Mouse (Mus musculus): Measurements from ENCODE around the gene CK137956. TPM values are rescaled to one million over a fixed set of nuclear protein-coding genes. Genes with fewer than 3 reads are reported as not detected.
A peak's percentile ranks its signal among the peaks of the same experiment; 100 is the strongest.

Gene CK137956
- polyA plus RNA-seq, 1 experiment from 2014 or later = not detected

DNA sequence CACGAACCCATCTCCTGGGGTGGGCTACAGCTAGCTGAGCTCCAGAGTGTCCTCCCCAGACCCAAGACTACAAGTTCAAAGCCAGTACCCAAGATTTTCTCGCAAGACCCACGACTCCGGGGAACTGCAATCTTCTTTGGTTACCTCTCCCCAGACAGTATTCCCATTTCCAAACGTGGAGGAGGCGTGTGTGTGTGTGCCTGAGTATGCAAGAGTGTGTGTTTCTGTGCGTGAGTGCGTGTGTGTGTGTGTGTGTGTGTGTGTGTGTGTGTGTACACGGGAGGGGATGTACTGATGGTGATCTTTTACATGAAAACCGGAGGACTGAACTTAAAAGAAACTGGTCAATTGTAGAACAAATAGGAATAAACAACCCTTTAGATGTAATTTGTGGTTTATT lies 16.5 kb upstream of the CK137956 start:
- Histone ChIP-seq H3K36me3 (ENCODE audit: control insufficient read depth, insufficient read depth, low read length) (no peaks in the 10 kb centered on the region), H3K4me3 (ENCODE audit: low read length) (peak overlapping the region; percentile 43), H3K27me3 (ENCODE audit: control insufficient read depth, insufficient read depth, low read length) (peaks cover 64% of the 10 kb centered on the region), H3K4me1 (ENCODE audit: control insufficient read depth, insufficient read depth, low read length) (no peaks in the 10 kb centered on the region; the same call in 1 of the 2 replicates), H3K27ac (ENCODE audit: low read depth, low read length) (no peak overlapping the region), H3K9me3 (ENCODE audit: control insufficient read depth, low read length) (no peaks in the 10 kb centered on the region), H3K9ac (ENCODE audit: low read depth, low read length) (no peak overlapping the region), H3K4me2 (replicated peaks; ENCODE audit: low read depth, low read length) (peak overlapping the region; percentile 81)
- WGBS = 3% methylated on average over 10 of the region's 10 CpGs
- ATAC-seq (ENCODE audit: low FRiP score, low TSS enrichment) = no peak

DNA sequence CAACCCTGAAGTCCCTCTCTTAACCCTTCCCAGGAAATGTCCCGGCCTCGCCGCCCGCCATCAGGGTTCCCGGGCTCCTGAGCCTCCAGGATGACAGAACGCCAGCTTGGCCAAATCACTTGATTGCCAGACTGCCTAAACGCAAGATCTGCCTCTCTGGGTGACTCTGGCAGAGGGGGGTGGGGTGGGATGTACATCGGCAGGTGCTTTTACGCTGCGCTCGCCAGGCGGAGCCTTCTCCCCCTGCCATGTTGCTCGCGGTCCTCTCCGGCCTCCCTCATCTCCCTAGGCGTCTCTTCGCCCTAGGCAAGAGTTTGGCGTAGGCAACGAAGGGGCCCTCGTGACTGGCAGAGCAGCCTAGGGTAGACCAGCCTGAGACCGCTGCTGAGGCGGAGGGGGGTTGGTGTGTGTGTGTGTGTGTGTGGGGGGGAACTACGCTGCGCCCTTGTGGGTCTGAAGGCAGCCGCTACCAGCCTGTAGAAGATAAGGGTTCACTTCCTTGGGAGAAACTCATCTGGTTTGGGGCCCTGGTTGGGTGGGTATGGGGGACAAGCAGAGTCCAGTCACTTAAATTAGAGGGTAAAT lies 15.8 kb upstream of the CK137956 start:
- ATAC-seq (ENCODE audit: low FRiP score, low TSS enrichment) = no peak
- H3K36me3 ChIP-seq (ENCODE audit: control insufficient read depth, insufficient read depth, low read length) = no peaks in the 10 kb centered on the region
- no peak overlapping the region for H3K9ac ChIP-seq (ENCODE audit: low read depth, low read length)
- no peaks in the 10 kb centered on the region for H3K9me3 ChIP-seq (ENCODE audit: control insufficient read depth, low read length)
- H3K27me3 ChIP-seq (ENCODE audit: control insufficient read depth, insufficient read depth, low read length) = peaks cover 64% of the 10 kb centered on the region
- no peaks in the 10 kb centered on the region; the same call in 1 of the 2 replicates for H3K4me1 ChIP-seq (ENCODE audit: control insufficient read depth, insufficient read depth, low read length)
- H3K4me3 ChIP-seq (ENCODE audit: low read length) = no peak overlapping the region
- under 1% methylated on average over 25 of the region's 25 CpGs for WGBS
- no peak overlapping the region for H3K27ac ChIP-seq (ENCODE audit: low read depth, low read length)
- no peak overlapping the region for H3K4me2 ChIP-seq (replicated peaks; ENCODE audit: low read depth, low read length)

DNA sequence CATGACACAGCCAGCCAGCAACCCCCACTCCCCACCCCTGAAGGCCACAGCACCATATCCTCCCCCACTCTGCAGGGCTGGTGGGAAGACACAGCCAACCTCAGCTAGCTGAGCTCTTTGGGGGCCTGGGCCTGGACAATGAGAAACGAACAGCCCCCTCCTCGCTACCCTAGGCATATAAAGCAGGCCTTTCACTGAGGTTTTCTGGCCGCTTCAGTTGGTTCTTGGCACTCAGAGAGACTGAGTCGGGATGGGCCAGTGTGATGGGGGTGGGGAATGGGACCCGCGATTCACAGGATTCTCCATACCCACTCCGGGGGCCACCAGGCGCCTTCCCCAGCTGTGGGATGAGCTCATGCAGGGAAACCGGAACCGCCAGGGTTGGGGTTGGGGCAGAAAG lies 15.1 kb upstream of the CK137956 start:
- 10% methylated on average over 10 of the region's 10 CpGs for WGBS
- H3K27me3 ChIP-seq (ENCODE audit: control insufficient read depth, insufficient read depth, low read length) = peaks cover 62% of the 10 kb centered on the region
- no peak for ATAC-seq (ENCODE audit: low FRiP score, low TSS enrichment)
- H3K4me2 ChIP-seq (replicated peaks; ENCODE audit: low read depth, low read length) = no peak overlapping the region
- no peaks in the 10 kb centered on the region for H3K9me3 ChIP-seq (ENCODE audit: control insufficient read depth, low read length)
- H3K4me3 ChIP-seq (ENCODE audit: low read length) = no peak overlapping the region
- no peaks in the 10 kb centered on the region; the same call in 1 of the 2 replicates for H3K4me1 ChIP-seq (ENCODE audit: control insufficient read depth, insufficient read depth, low read length)
- no peaks in the 10 kb centered on the region for H3K36me3 ChIP-seq (ENCODE audit: control insufficient read depth, insufficient read depth, low read length)
- no peak overlapping the region for H3K27ac ChIP-seq (ENCODE audit: low read depth, low read length)
- no peak overlapping the region for H3K9ac ChIP-seq (ENCODE audit: low read depth, low read length)

DNA sequence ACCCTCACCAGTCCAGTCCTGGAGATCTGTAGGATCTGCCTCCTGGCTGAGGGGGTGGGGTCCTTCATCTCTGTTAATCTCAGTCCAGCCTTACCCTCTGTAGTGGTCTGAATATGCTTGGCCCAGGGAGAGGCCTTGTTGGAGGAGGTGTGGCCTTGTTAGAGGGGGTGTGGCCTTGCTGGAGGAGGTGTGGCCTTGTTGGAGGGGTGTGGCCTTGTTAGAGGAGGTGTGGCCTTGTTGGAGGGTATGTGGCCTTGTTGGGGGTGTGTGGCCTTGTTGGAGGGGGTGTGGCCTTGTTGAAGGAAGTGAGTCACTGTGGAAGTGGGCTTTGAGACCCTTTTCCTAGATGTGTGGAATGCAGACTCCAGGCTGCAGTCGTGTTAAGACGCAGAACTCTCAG lies 13.7 kb upstream of the CK137956 start:
- Histone ChIP-seq H3K27me3 (ENCODE audit: control insufficient read depth, insufficient read depth, low read length) (peaks cover 51% of the 10 kb centered on the region), H3K4me3 (ENCODE audit: low read length) (no peak overlapping the region), H3K9me3 (ENCODE audit: control insufficient read depth, low read length) (no peaks in the 10 kb centered on the region), H3K36me3 (ENCODE audit: control insufficient read depth, insufficient read depth, low read length) (no peaks in the 10 kb centered on the region), H3K4me2 (replicated peaks; ENCODE audit: low read depth, low read length) (no peak overlapping the region), H3K27ac (ENCODE audit: low read depth, low read length) (no peak overlapping the region), H3K4me1 (ENCODE audit: control insufficient read depth, insufficient read depth, low read length) (no peaks in the 10 kb centered on the region; the same call in 1 of the 2 replicates), H3K9ac (ENCODE audit: low read depth, low read length) (no peak overlapping the region)
- ATAC-seq (ENCODE audit: low FRiP score, low TSS enrichment) = no peak
- 87% methylated on average over 2 of the region's 2 CpGs for WGBS

DNA sequence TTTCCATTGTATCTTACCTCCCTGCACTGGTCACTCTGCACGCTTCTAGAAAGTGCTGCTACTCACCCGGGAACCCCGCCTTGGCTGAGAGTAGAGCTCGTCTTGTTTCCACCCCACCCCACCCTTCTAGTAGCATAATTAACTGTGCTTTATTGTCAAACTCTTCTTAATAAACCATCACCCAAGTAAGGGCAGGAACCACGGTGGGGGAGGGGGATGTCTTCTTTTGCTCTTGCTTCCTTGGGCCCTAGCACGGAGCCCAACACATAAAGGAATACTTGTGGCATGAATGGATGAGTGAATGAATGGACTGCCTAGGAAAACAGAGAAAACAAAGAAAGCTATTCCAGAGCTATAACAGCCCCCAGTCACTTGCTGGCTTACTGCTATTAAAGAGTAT lies 10.4 kb upstream of the CK137956 start:
- H3K9me3 ChIP-seq (ENCODE audit: control insufficient read depth, low read length) = no peaks in the 10 kb centered on the region

DNA sequence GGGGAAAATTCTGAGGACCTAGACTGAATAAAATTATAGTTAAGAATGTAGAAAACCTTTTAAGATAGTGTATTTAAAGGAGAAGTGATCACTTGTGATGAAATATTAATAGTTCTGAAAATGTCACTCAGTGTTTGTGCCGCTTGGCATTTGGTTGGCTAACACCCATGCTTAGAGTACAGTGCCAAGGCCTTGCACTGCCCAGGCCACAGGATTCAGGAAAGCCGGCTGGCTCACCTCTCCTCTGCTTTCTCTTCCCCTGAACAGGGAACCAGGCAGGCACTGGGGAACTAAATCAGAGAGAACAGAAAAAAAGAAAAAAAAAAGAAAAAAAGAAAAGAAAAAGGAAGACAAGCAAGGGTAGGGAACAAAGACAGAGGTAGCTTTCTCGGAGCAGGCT lies 2.2 kb upstream of the CK137956 start:
- H3K4me2 ChIP-seq (replicated peaks; ENCODE audit: low read depth, low read length) = no peak overlapping the region
- H3K27ac ChIP-seq (ENCODE audit: low read depth, low read length) = no peak overlapping the region
- no peak overlapping the region for H3K9ac ChIP-seq (ENCODE audit: low read depth, low read length)
- H3K36me3 ChIP-seq (ENCODE audit: control insufficient read depth, insufficient read depth, low read length) = no peaks in the 10 kb centered on the region
- no peaks in the 10 kb centered on the region for H3K9me3 ChIP-seq (ENCODE audit: control insufficient read depth, low read length)
- H3K4me3 ChIP-seq (ENCODE audit: low read length) = no peak overlapping the region
- ATAC-seq (ENCODE audit: low FRiP score, low TSS enrichment) = no peak
- WGBS = 86% methylated on average over 3 of the region's 3 CpGs
- H3K4me1 ChIP-seq (ENCODE audit: control insufficient read depth, insufficient read depth, low read length) = no peaks in the 10 kb centered on the region
- H3K27me3 ChIP-seq (ENCODE audit: control insufficient read depth, insufficient read depth, low read length) = peaks cover 27% of the 10 kb centered on the region

More for the DNA sequence above, 10.4 kb upstream of the CK137956 start:
- H3K4me2 ChIP-seq (replicated peaks; ENCODE audit: low read depth, low read length) = no peak overlapping the region
- H3K4me1 ChIP-seq (ENCODE audit: control insufficient read depth, insufficient read depth, low read length) = no peaks in the 10 kb centered on the region
- H3K4me3 ChIP-seq (ENCODE audit: low read length) = no peak overlapping the region
- no peak for ATAC-seq (ENCODE audit: low FRiP score, low TSS enrichment)
- H3K27me3 ChIP-seq (ENCODE audit: control insufficient read depth, insufficient read depth, low read length) = peaks cover 18% of the 10 kb centered on the region
- H3K9ac ChIP-seq (ENCODE audit: low read depth, low read length) = no peak overlapping the region
- WGBS = 85% methylated on average over 6 of the region's 6 CpGs
- H3K36me3 ChIP-seq (ENCODE audit: control insufficient read depth, insufficient read depth, low read length) = no peaks in the 10 kb centered on the region
- no peak overlapping the region for H3K27ac ChIP-seq (ENCODE audit: low read depth, low read length)

DNA sequence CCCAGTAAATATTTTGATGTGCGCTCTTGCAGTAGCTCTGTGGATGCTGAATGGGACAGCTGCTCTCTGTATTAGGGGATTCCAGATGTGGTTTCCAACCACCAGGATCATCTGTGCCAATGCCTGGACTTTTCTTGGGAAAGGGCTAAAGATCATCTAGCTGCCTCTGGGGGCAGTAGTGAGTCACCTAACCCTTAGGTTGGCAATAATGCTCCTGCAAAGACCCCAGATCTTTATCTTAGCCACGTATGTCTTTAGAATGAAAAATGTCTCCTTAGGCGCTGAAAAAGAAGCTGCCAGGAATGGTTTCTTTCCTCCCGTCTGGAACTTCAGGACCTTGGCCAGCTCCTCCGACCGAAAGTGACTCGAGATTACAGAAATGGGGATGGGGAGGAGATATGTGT lies 731 bp downstream of the CK137956 start:
- H3K27me3 ChIP-seq (ENCODE audit: control insufficient read depth, insufficient read depth, low read length) = peaks cover 27% of the 10 kb centered on the region
- H3K27ac ChIP-seq (ENCODE audit: low read depth, low read length) = no peak overlapping the region
- no peak overlapping the region for H3K4me3 ChIP-seq (ENCODE audit: low read length)
- no peaks in the 10 kb centered on the region for H3K4me1 ChIP-seq (ENCODE audit: control insufficient read depth, insufficient read depth, low read length)
- H3K9me3 ChIP-seq (ENCODE audit: control insufficient read depth, low read length) = no peaks in the 10 kb centered on the region
- WGBS = 4% methylated on average over 7 of the region's 7 CpGs
- H3K4me2 ChIP-seq (replicated peaks; ENCODE audit: low read depth, low read length) = no peak overlapping the region
- H3K9ac ChIP-seq (ENCODE audit: low read depth, low read length) = no peak overlapping the region
- ATAC-seq (ENCODE audit: low FRiP score, low TSS enrichment) = no peak
- H3K36me3 ChIP-seq (ENCODE audit: control insufficient read depth, insufficient read depth, low read length) = no peaks in the 10 kb centered on the region

DNA sequence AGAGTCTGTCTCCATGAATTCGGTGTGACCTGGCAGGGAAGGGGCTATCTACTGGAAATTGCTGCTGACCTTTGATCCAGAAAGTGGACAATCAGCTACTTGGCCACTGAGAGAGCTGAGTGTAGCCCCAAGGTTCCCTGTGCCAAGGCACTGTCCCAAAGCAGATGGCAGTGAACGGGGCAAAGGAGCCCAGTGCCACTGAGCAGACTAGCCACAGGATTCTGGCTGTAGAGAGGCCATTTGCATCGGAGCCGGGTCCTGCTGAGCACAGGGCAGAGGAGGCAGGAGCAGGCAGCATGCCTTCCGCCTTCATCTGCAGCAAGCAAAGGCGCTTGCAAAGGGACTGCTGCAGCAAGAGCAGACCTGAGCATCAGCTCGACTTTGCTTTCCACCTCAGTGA lies 1.6 kb downstream of the CK137956 start:
- peaks cover 27% of the 10 kb centered on the region for H3K27me3 ChIP-seq (ENCODE audit: control insufficient read depth, insufficient read depth, low read length)
- no peak overlapping the region for H3K9ac ChIP-seq (ENCODE audit: low read depth, low read length)
- no peak overlapping the region for H3K27ac ChIP-seq (ENCODE audit: low read depth, low read length)
- ATAC-seq (ENCODE audit: low FRiP score, low TSS enrichment) = no peak
- WGBS = 15% methylated on average over 7 of the region's 7 CpGs
- H3K9me3 ChIP-seq (ENCODE audit: control insufficient read depth, low read length) = no peaks in the 10 kb centered on the region
- no peak overlapping the region for H3K4me2 ChIP-seq (replicated peaks; ENCODE audit: low read depth, low read length)
- H3K4me1 ChIP-seq (ENCODE audit: control insufficient read depth, insufficient read depth, low read length) = no peaks in the 10 kb centered on the region
- no peaks in the 10 kb centered on the region for H3K36me3 ChIP-seq (ENCODE audit: control insufficient read depth, insufficient read depth, low read length)
- no peak overlapping the region for H3K4me3 ChIP-seq (ENCODE audit: low read length)

DNA sequence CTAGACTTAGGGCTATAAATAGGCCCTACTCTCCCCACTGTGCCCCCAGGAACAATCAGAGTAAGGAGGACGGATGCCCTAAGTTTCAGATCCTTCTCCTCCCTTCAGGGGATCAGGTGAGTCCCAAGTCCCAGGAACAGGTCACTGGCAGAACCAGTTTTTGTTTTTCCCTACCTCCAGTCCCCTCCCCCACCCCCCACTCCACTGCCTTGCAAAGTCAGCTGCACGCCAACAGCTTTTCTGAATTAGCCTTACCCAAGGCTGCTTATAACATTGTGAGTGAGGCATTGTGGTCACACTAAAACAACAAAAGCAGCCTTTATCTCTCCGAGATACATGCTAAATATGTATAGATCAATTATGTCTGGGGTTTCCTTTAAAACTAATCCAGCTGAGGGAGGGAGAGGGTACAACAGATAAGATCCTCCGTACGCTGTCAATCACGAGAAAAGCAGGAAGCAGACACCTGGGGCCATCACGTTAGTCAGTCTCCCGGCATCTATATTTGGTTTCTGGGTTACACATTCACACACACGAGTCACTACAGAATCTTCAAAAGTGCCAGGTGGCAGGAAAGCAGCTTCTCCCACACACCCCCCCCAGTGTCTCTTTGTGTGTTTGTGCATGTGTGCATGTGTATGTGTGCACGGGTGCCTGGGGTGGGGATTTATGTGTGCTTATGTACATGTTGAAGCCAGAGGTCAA lies 17.6 kb downstream of the CK137956 start:
- Histone ChIP-seq H3K4me3 (ENCODE audit: low read length) (no peak overlapping the region), H3K4me2 (replicated peaks; ENCODE audit: low read depth, low read length) (no peak overlapping the region), H3K9ac (ENCODE audit: low read depth, low read length) (no peak overlapping the region), H3K27me3 (ENCODE audit: control insufficient read depth, insufficient read depth, low read length) (no peaks in the 10 kb centered on the region), H3K27ac (ENCODE audit: low read depth, low read length) (no peak overlapping the region), H3K4me1 (ENCODE audit: control insufficient read depth, insufficient read depth, low read length) (no peaks in the 10 kb centered on the region), H3K9me3 (ENCODE audit: control insufficient read depth, low read length) (no peaks in the 10 kb centered on the region), H3K36me3 (ENCODE audit: control insufficient read depth, insufficient read depth, low read length) (no peaks in the 10 kb centered on the region)
- WGBS = 64% methylated on average over 10 of the region's 10 CpGs
- ATAC-seq (ENCODE audit: low FRiP score, low TSS enrichment) = no peak
